Mouse (Mus musculus): Measurements from ENCODE around the gene Fbxw5. TPM values are rescaled to one million over a fixed set of nuclear protein-coding genes. Genes with fewer than 3 reads are reported as not detected.

Fbxw5 gene
- total and polyA plus RNA-seq, 3 experiments = 29.2 to 65.6 TPM; not detected in 1

DNA sequence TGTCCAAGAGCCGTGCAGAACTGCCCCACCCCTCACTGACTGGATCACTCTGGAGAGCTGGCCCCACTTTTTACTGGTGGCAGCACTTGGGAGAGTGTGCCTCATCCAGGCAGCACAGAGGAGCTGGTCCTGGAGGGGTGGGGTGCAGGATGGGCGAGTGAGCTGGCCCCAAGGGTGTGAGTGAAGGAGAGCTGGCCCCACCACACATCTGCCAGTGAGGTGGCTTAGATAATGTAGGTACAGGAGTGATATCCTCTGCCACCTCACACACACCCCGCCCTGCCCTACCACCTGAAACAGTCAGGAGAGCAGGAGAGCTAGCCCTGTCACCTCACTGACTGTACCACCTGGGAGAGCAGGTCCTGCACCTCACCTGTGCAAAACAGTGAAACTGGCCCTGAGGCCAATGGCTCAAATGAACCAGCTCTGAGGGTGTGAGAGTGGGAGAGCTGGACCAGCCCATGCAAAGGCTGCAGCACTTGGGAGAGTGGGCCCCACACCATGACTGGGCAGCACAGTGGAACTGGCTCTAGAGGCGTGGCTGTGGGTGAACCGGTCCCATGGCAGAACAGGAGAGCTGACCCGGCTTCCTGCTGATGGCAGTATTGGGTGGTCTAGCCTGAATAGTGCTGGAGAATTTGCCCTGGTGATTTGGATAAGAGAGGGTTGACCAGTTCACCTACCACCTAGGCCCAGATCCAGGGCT is 12.4 kb upstream of the Fbxw5 start:
- Histone ChIP-seq H3K27me3 (ENCODE audit: control insufficient read depth in 1 of 2, insufficient read depth in 2 of 2, low read length in 2 of 2) (peaks cover 2 to 10% of the 10 kb centered on the region in 2 experiments; a peak in 3 of 4 replicates), H3K36me3 (ENCODE audit: control insufficient read depth in 1 of 2, insufficient read depth in 2 of 2, low read length in 2 of 2) (no peaks in the 10 kb centered on the region), H3K9ac (ENCODE audit: control insufficient read depth, low read depth, low read length, poor library complexity, severe bottlenecking) (no peak overlapping the region), H3K79me2 (ENCODE audit: control insufficient read depth, insufficient read depth, low read length, poor library complexity) (no peaks in the 10 kb centered on the region), H3K4me1 (ENCODE audit: control insufficient read depth in 1 of 2, insufficient read depth in 2 of 2, low read length in 2 of 2) (no peaks in the 10 kb centered on the region), H3K9me3 (replicated peaks; ENCODE audit: insufficient read depth, low read length) (no peaks in the 10 kb centered on the region), H3K4me3 (ENCODE audit: control insufficient read depth in 1 of 2, insufficient read depth in 1 of 2, low read depth in 2 of 2, low read length in 2 of 2) (no peak overlapping the region), H3K27ac (ENCODE audit: control insufficient read depth, low read depth, low read length) (no peak overlapping the region)
- no peak for DNase-seq (ENCODE audit: low read depth, low spot score)
- no peak for TF ChIP-seq TBP (IDR thresholded peaks at IDR 0.05; ENCODE audit: low read depth, low read length)
- no peak for TF ChIP-seq HCFC1 (IDR thresholded peaks at IDR 0.05; ENCODE audit: low read depth, low read length)
- no peak for TF ChIP-seq MAX (IDR thresholded peaks at IDR 0.05; ENCODE audit: low read length)
- no peak for TF ChIP-seq USF2 (IDR thresholded peaks at IDR 0.05; ENCODE audit: borderline replicate concordance in 1 of 2, insufficient read depth in 1 of 2, low read depth in 1 of 2, low read length in 2 of 2)
- TF ChIP-seq GABPA (IDR thresholded peaks at IDR 0.05; ENCODE audit: low read depth, low read length) = no peak
- TF ChIP-seq CHD2 (IDR thresholded peaks at IDR 0.05; ENCODE audit: low read length) = no peak
- no peak for TF ChIP-seq RCOR1 (IDR thresholded peaks at IDR 0.05; ENCODE audit: low read depth, low read length)
- no peak for TF ChIP-seq ZC3H11A (IDR thresholded peaks at IDR 0.05; ENCODE audit: low read depth, low read length)
- TF ChIP-seq CTCF (IDR thresholded peaks at IDR 0.05 in 2 of 3, conservative IDR thresholded peaks at IDR 0.05 in 1 of 3; ENCODE audit: control insufficient read depth in 1 of 3, insufficient read depth in 1 of 3, low read depth in 2 of 3, low read length in 3 of 3, poor library complexity in 1 of 3, severe bottlenecking in 1 of 3) = no peak
- TF ChIP-seq ZMIZ1 (IDR thresholded peaks at IDR 0.05; ENCODE audit: low read depth, low read length) = no peak
- no peak for TF ChIP-seq BHLHE40 (IDR thresholded peaks at IDR 0.05; ENCODE audit: borderline replicate concordance, low read depth, low read length)
- no peak for TF ChIP-seq JUND (IDR thresholded peaks at IDR 0.05; ENCODE audit: low read depth, low read length)

DNA sequence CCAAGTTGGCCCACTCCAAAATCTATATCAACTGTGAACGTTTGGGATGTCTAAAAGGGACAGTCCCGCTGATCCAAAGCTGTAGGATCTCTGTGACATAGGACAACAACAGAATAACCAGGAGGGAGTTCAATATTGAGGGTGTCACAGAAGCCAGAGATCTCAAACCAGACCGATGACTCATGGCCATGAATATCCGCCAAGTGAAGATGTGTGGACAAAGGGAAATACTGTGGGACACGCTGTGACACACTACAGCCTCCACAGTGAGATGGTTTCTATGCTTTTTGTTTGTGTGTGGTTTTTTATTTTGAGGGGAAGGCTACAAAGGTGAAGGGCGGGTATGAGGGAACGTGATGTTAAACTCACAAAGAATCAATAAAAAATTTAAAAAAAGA is 11.9 kb upstream of the Fbxw5 start:
- Histone ChIP-seq H3K27ac (ENCODE audit: control insufficient read depth, low read depth, low read length) (no peak overlapping the region), H3K4me1 (ENCODE audit: control insufficient read depth in 1 of 2, insufficient read depth in 2 of 2, low read length in 2 of 2) (no peaks in the 10 kb centered on the region), H3K4me3 (ENCODE audit: control insufficient read depth in 1 of 2, insufficient read depth in 1 of 2, low read depth in 2 of 2, low read length in 2 of 2) (no peak overlapping the region), H3K9ac (ENCODE audit: control insufficient read depth, low read depth, low read length, poor library complexity, severe bottlenecking) (no peak overlapping the region), H3K9me3 (replicated peaks; ENCODE audit: insufficient read depth, low read length) (no peaks in the 10 kb centered on the region), H3K79me2 (ENCODE audit: control insufficient read depth, insufficient read depth, low read length, poor library complexity) (no peaks in the 10 kb centered on the region), H3K36me3 (ENCODE audit: control insufficient read depth in 1 of 2, insufficient read depth in 2 of 2, low read length in 2 of 2) (no peaks in the 10 kb centered on the region), H3K27me3 (ENCODE audit: control insufficient read depth in 1 of 2, insufficient read depth in 2 of 2, low read length in 2 of 2) (peaks cover 2 to 10% of the 10 kb centered on the region in 2 experiments; a peak in 3 of 4 replicates)
- no peak for TF ChIP-seq ZC3H11A (IDR thresholded peaks at IDR 0.05; ENCODE audit: low read depth, low read length)
- TF ChIP-seq MAZ (IDR thresholded peaks at IDR 0.05; ENCODE audit: low read depth, low read length) = no peak
- TF ChIP-seq ZMIZ1 (IDR thresholded peaks at IDR 0.05; ENCODE audit: low read depth, low read length) = no peak
- no peak for TF ChIP-seq ZNF384 (IDR thresholded peaks at IDR 0.05; ENCODE audit: low read depth, low read length)
- TF ChIP-seq NRF1 (IDR thresholded peaks at IDR 0.05; ENCODE audit: insufficient read depth, low read depth, low read length, poor library complexity, severe bottlenecking) = no peak
- no peak for TF ChIP-seq GATA1 (IDR thresholded peaks at IDR 0.05; ENCODE audit: low read depth, low read length)
- TF ChIP-seq UBTF (IDR thresholded peaks at IDR 0.05; ENCODE audit: borderline replicate concordance, insufficient read depth, low read depth, low read length) = no peak
- TF ChIP-seq BHLHE40 (IDR thresholded peaks at IDR 0.05; ENCODE audit: borderline replicate concordance, low read depth, low read length) = no peak
- no peak for TF ChIP-seq RAD21 (IDR thresholded peaks at IDR 0.05; ENCODE audit: low read depth, low read length)
- no peak for TF ChIP-seq POLR2A (IDR thresholded peaks at IDR 0.05; ENCODE audit: control insufficient read depth in 1 of 2, insufficient read depth in 1 of 2, low read depth in 1 of 2, low read length in 2 of 2, poor library complexity in 1 of 2)
- no peak for TF ChIP-seq E2F4 (IDR thresholded peaks at IDR 0.05; ENCODE audit: borderline replicate concordance, low read depth, low read length)
- TF ChIP-seq MAX (IDR thresholded peaks at IDR 0.05; ENCODE audit: low read length) = no peak
- no peak for DNase-seq (ENCODE audit: low read depth, low spot score)
